Mouse (Mus musculus): Measurements from ENCODE around the gene Gm8994. TPM values are rescaled to one million over a fixed set of nuclear protein-coding genes. Genes with fewer than 3 reads are reported as not detected.

Gene Gm8994
- polyA plus RNA-seq, 1 experiment from 2014 or later: not detected

DNA sequence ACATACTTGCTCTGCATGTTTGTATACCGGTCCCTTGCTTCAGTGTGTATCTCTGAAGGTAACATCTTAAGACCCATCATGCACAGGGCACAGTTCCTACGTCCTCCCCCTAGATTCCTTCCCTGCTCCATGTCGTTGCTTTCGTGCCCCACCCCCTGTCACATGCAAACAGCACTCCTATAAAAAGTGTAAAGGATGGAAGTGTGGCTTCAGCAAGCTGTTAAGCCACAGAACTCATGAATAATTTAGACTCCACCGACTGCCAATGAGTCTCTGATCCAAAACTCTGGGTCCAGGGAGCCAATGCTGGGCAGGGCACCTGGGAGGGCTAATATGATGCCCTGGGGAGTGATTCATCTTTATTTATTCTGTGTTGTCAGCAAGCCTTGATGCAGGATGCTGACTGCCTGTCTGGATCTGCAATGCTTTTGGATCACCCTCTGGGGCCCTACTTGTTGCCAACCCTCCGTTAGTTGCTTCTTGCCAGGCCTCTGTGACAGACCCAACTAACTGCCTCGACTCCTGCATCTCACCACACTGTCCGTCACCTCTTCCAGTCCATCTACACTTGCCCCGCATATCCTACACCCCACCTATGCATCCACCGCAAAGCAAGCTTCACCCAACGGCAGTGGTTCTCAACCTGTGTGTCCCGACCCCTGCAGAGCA, 37.2 kb downstream of the Gm8994 start:
- TF ChIP-seq CTCF (IDR thresholded peaks at IDR 0.05; ENCODE audit: low read depth): no peak
- no peaks in the 10 kb centered on the region for H3K36me3 ChIP-seq (ENCODE audit: control insufficient read depth, insufficient read depth)
- H3K27me3 ChIP-seq (replicated peaks; ENCODE audit: control insufficient read depth, insufficient read depth, low read length): no peaks in the 10 kb centered on the region
- no peaks in the 10 kb centered on the region for H3K9me3 ChIP-seq (ENCODE audit: control insufficient read depth)
- no peak overlapping the region for H3K4me3 ChIP-seq (ENCODE audit: low read depth, low read length)
- ATAC-seq: no peak
- H3K4me2 ChIP-seq (replicated peaks; ENCODE audit: low read depth): no peak overlapping the region
- no peak overlapping the region for H3K27ac ChIP-seq (ENCODE audit: low read depth, low read length)
- 78% methylated on average over 12 of the region's 12 CpGs for WGBS
- no peaks in the 10 kb centered on the region for H3K4me1 ChIP-seq (replicated peaks; ENCODE audit: control insufficient read depth, insufficient read depth, low read length)
- H3K9ac ChIP-seq (ENCODE audit: low read depth, low read length): no peak overlapping the region

DNA sequence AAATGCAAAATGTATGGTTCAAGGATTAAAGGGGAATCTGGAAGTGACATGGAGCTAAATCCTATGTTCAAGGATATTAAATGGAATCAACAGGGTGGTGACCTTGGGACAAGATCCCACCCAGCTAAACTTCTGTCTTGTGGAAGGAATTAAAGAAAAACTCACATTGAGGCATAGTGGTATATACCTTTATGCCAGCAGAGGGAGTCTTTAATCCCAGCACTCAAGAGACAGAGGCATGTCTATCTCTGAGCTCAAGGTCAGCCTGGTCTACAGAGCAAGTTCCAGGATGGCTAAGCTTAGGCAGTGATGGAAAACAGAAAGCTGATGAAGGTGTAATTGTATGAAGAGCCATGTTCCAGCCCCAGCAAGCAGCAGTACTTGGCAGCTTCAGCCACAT, 48.8 kb downstream of the Gm8994 start:
- Histone ChIP-seq H3K27ac (ENCODE audit: low read depth, low read length) (no peak overlapping the region), H3K9ac (ENCODE audit: low read depth, low read length) (no peak overlapping the region), H3K4me2 (replicated peaks; ENCODE audit: low read depth) (no peak overlapping the region), H3K36me3 (ENCODE audit: control insufficient read depth, insufficient read depth) (no peaks in the 10 kb centered on the region), H3K9me3 (ENCODE audit: control insufficient read depth) (no peaks in the 10 kb centered on the region), H3K4me3 (ENCODE audit: low read depth, low read length) (no peak overlapping the region), H3K27me3 (replicated peaks; ENCODE audit: control insufficient read depth, insufficient read depth, low read length) (no peaks in the 10 kb centered on the region), H3K4me1 (replicated peaks; ENCODE audit: control insufficient read depth, insufficient read depth, low read length) (no peaks in the 10 kb centered on the region)
- ATAC-seq: no peak
- TF ChIP-seq CTCF (IDR thresholded peaks at IDR 0.05; ENCODE audit: low read depth): peak; percentile 39; the same call in 1 of the 2 replicates

Other genes starting within 250 kb of the Gm8994 start
- not detected in 2 replicates for gene Grin2b, start 154.0 kb upstream of the Gm8994 start, polyA plus RNA-seq (2015; fragmentation: Nextera tagmentation; extraction: Ambion mirVana)
- not detected in 2 replicates for gene E330021D16Rik, start 88.0 kb downstream of the Gm8994 start, polyA plus RNA-seq (2015; fragmentation: Nextera tagmentation; extraction: Ambion mirVana)
- 8.6 and 9.4 TPM in 2 replicates for gene Atf7ip, start 178.6 kb downstream of the Gm8994 start, polyA plus RNA-seq (2015; fragmentation: Nextera tagmentation; extraction: Ambion mirVana)

All from intestine, postnatal 0 days (tissue).